Mouse (Mus musculus): ENCODE measurements at regions not wholly inside any gene's neighbourhood (a gene's known extent, or its start where the extent isn't known, plus 50 kb on each side); places are given as distances from the start of the nearest gene placed in this dataset.

DNA sequence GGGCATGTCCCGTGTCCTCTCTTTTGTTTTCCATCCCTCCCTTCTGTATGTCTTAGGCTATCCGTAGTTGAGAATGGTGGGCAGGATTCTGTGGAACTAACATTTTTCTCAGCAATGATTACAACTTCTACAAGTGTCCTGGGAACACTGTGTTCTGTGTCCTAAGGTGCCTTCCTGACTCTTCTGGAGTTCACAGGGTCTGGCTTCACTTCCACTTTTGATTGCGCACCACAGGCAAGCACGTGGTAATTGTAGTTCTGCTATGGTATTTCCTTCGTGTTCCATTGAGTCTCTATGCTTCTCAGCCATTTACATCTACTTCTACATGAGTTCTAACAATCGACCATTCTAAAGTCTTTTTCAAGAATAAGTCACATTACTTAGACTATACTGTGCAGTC is 70.4 kb upstream of the Rgs1 start:
- no peak for DNase-seq (ENCODE audit: low read depth, low spot score)

DNA sequence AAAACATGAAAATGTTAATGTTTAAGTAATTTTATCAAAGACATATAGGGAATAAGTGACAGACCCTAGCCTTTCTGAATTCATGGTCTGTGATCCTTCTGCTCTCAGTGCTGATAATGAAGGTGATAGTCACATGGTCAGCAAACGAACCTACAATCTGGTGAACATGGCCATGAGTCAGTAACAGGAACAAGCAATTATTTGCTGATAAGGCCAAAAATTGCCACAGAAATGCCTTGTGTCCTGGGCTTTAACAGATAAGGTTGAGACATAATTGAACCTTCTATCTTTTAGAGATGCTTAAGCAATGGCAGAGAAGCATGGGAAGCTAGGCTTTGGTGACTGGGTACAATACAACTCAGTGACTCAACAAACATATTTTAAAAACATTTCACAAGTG is 69.2 kb upstream of the Rgs1 start:
- DNase-seq (ENCODE audit: low read depth, low spot score): no peak
- 65% methylated on average over 1 of the region's 1 CpGs for WGBS

More for the DNA sequence above, 70.4 kb upstream of the Rgs1 start:
- WGBS: 72% methylated on average over 6 of the region's 6 CpGs

DNA sequence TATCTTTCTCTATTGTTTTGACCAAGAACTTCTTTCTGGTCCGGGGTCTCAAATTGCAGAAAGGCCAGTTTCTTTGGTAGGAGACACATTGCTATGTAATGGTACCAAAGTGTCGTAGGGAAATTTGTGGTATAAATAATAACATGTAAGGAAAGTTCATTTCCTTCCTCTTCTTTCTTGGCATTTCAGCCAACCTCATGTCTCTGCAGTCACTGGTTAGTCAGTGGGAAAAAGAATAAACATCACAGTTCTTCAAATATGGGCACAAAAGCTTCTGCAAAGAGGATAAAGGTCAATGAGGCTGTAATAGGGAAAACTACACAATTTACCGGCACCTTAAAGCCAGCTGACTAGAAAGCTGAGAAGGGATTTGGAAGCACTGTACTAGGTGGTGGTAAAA is 68.5 kb upstream of the Rgs1 start:
- DNase-seq (ENCODE audit: low read depth, low spot score): no peak
- 68% methylated on average over 3 of the region's 3 CpGs for WGBS

DNA sequence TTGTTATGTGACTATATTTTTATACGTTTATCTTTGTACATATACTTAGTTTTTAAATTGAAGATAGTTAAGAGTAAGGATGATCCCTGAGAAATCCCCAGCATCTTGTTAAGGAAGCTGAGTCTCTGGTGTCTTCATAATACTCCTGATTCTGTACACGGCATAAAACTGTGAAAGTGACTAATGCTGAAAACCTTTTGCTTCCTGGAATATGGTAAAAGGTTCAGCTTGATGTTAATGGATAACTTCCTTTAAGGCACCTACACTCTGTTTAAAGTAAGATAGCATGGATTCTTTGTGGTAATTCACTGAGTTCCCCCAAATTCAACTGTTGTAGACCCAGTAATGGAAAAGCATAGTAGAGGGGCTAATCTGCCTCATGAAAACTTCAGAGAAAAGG is 67.2 kb upstream of the Rgs1 start:
- 72% methylated on average over 2 of the region's 2 CpGs for WGBS
- no peak for DNase-seq (ENCODE audit: low read depth, low spot score)

DNA sequence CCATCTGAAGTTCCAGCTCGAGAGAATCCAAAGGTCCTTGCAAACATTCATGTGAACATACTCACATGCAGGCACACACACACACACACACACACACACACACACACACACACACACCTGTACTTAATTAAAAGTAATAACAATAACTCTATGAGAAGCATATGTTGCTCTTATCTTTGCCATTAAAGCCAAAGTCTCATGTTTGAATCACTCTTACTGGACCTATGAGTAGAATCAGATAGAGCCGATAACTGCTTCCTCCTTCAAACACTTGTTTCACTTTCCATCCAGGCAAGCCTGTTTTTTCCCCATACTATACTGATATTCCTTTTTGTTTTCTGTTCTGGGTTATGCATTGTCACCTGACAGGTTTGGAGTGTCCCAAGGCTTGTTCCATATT is 65.3 kb upstream of the Rgs1 start:
- no peak for DNase-seq (ENCODE audit: low read depth, low spot score)
- WGBS: 82% methylated on average over 2 of the region's 2 CpGs

DNA sequence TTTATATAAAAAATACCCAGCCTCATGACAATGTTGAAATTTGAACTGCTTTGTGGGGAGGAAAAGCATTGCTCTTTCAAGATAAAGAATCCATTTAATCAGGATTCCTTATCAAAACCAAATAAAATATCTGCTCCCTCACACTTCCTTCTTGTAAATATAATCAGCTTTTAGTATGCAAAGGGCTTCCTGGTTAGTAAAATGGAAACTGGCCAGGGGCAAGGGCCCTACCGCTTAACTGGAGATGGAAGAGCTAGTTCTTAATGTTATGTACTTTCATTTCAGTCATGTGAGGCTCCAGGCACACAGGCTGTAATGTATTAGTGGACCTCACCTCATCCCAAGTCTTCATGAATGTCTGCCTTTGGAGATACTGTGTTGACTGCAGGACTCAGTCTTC is 64.3 kb upstream of the Rgs1 start:
- 37% methylated on average over 1 of the region's 1 CpGs for WGBS
- DNase-seq (ENCODE audit: low read depth, low spot score): no peak

DNA sequence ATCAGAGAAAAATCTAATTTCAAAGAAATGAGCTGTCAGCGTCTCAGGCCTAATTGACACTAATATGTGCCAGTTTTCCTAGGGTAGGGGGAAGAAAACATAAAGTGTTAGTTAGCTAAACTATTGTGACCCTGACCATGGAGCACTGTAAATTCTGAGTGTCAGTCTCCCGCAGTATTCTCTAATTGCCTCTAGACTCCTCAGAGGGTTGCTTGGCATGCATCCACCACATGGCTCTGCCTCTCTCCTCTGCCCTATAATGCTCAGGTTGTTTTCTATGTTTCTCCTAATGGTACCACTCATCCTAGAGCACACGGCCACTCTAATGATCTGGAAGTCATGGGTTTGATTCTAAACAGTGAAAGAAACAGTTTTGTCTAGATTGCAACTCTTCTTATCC is 60.9 kb upstream of the Rgs1 start:
- WGBS: 69% methylated on average over 3 of the region's 3 CpGs
- DNase-seq (ENCODE audit: low read depth, low spot score): no peak

DNA sequence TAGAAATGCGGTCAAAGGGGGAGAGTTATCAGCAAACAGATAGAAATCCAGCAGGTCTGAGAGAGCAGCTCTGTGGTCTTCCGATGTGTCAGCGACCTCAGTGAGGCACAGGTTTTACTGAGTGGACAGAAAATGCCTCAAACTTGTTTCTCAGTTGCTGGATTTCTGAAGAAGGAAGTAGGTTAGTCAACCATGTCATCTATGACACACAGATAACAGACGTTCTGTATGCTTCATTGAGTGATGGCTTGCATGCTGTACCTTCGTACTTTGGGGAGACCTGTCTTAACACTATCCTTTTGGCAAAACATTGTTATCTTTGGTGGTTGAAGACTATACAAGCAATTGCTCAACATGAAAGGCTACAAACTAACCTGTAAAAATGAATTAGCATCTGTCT is 59.3 kb upstream of the Rgs1 start:
- DNase-seq (ENCODE audit: low read depth, low spot score): no peak
- 81% methylated on average over 5 of the region's 5 CpGs for WGBS

DNA sequence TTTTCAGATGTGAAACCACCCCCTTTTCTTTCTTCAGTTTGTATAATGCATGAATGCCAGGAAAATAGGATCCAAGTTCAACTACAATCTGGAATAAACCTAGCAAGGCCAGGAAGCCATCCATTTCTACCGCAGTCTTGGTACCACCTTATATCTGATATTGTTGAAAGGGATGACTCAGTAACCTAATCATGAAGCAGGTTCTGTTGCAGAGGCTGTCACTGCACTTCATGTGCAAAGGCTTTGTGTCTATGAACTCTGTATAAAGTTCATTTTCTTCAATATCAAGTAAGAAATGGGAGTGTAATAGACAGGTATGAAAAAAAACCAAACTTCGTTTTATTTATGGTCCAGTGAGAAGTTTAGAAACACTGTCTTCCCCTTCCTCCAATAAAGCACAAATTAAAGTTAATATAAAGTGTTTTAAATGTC is 58.8 kb upstream of the Rgs1 start:
- WGBS: 87% methylated on average over 2 of the region's 2 CpGs

DNA sequence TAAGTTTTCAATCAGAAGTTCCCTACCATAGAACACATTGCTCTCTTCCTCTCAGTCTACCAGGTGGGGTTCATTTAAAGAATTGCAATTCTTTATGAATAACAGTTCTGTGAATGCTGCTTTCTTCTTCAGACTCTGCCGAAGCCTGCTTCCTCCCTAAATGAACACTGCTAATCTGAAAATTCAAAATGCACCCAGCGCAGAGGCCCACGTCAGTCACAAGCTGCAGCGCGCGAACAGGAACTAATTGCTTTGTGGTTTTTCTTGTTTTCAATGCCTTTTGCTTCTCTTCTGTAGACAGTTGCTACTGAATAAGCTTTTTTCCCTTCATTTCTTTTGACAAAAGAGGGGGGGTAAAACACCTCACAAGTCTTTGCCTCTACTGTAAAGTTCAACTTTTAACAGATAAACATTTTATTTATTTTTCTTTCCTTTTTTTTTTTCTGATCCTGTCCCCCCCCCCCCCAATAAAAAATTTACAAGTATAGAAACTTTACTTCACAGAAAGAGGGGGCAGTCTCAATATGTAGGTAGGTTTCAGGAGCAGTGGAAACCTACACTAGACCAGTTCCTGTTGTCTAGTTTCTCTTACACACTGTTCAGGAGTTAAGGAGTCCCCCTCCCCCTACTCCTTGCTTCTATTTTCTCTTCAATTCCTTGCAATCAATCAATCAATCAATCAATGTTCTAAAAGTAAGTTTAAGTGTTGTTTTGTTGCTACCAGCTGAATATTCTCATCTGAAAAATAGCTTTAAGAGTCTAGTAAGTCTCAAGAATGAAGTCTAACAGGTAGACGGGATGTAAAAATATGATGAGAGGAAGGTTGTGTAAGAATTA is 58.2 kb upstream of the Rgs1 start:
- no peak for DNase-seq (ENCODE audit: low read depth, low spot score)
- WGBS: 82% methylated on average over 7 of the region's 7 CpGs

More for the DNA sequence above, 58.8 kb upstream of the Rgs1 start:
- DNase-seq (ENCODE audit: low read depth, low spot score): no peak

DNA sequence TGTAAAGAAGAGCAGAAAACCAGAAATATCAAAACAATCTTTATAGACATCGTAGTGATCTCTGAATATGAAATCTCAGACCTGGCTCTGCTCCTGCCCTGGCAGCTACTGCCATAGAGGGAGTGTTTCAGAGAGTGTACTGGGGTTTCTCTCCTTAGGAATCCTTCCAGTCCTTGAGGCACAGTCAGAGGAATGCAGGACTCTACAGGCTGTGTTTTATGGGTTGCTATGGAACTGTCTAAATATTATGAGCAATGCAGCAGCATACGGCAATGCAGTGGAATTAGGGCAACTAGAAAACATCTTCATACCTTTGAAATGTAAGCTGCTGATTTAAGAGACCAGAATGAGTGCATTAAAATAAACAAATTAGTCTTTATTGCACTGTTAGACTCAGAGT is 57.2 kb upstream of the Rgs1 start:
- DNase-seq (ENCODE audit: low read depth, low spot score): no peak
- 22% methylated on average over 2 of the region's 2 CpGs for WGBS

DNA sequence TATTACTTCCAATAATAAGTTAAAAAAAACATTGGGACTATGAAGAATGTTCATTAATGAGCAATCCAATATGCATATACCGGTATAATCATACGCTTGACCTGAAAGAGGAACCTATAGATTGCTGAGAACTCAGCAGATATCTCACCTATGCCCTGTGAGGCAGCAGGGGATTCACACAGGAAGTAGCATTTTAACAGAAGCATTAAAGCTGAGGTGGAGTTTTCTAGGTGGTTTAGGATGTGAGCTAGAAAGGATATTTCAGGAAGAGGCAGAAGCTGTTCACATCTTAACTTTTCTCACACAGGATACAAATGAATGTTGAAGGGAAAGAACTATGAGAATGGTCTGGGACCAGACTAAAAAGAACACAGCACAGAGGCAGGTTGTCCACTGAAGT is 51.6 kb upstream of the Rgs1 start:
- DNase-seq (ENCODE audit: low read depth, low spot score): no peak
- 92% methylated on average over 2 of the region's 2 CpGs for WGBS

All from large intestine, adult 2 months (tissue).